Mouse (Mus musculus) gastrocnemius, adult 18-20 months (tissue): Measurements from ENCODE around the gene Il11. TPM values are rescaled to one million over a fixed set of nuclear protein-coding genes. Genes with fewer than 3 reads are reported as not detected.
A peak's percentile ranks its signal among the peaks of the same experiment; 100 is the strongest.
"Not testable (repeated sequence)": the region's sequence is repeated elsewhere in the genome, so short reads cannot be mapped to it uniquely, and the experiment has no call there.

ENCODE experiments used
- DNase-seq: peaks from one replicate; pipeline ENCODE4 v3.0.0; 2021; ENCODE audit warnings: low spot score
- long read RNA-seq, 2 experiments: library from polyadenylated mRNA; stranded (forward); transcript quantifications; one replicate each; pipeline ENCODE4 v2.0.0; 2021
- total RNA-seq, 2 experiments: library from RNA; stranded (reverse); gene quantifications; 2 replicates each; pipeline ENCODE4 v1.2.3; 2021

Gene Il11
- total RNA-seq = under 1 TPM in 1 of 2 experiments, not detected in 1; 0.14 TPM
- long read RNA-seq, experiment 1 = 0 reads
- long read RNA-seq, experiment 2 = 0 reads

GRCm38 (mm10) chr7:4782759-4783158 is at the start of gene Il11, which contains the start of gene Tmem190:
Il11 (minus strand) TSS chr7:4782859.
Tmem190 (plus strand) TSS chr7:4782937.
- DNase-seq = no peak

DNA sequence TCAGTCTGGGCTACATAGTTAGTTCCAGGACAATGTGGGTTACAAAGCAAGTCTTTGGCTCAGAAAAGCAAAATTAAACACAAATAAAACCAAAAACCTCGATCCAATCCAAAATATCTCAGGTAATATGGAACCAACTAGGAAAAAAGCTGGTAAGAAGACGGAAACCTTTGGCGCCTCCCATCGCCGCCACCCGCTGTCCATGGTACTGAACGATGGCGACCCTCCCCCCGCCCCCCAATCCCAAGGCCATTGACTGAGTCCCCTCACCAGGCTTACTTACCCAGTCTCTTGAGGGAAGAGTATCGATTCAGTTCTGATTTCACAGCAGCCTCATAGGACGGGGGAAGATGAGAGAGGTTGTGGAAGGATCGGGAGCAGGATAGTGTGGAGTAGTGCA is 47.8 kb upstream of the Il11 start:
- no peak for DNase-seq

DNA sequence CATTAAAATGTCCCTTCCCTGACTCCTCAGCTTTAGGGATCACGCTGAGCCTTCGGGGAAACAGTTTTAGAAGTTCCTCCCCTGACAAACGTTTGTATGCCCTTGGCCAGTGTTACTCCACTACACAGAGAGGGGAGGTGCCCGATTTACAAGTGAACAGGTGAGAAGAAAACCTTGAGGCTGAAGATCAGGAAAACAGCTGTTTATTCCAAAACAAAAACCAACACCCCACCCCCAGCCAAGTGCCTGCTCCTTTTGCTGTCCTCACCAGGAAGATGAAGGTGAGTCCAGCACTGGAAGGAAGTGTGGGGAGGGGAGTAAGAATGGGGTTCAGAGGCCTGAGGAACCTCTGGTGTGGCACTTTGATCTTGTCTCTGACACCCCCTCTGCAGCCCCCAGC is 42.7 kb upstream of the Il11 start:
- DNase-seq = no peak

DNA sequence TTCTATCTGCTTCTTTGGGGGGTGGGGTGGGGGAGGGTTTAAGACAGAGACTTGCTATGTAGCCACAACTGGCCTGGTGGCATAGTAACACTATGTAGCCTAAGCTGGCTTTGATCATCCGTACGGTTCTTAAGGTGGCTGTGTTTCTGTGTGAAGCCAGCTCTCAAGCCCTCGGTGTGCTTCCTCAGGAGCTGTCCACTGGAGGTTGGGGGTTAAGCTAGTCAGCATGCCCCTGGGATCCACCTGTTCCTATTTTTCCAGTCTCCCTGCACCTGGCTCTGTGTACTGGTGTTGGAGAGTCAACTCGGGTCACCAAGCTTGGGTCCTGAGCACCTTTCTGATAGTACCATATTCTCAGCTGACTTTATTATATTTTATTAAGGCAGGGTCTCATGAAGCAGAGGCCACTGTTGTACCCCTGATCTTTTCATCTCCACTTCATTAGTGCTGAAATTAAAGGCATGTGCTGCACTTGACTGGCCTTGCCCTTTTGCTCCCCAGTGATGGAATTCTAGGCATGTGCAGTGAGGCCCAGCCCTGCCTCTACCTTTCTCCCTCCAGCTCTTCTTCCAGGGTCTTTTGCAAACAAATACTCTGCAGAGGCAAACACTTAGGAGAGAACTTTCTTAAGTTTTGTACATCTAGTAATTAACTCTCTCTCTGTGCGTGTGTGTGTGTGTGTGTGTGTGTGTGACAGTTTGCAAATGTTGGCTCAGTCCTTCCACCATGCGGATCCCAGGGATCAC is 39.7 kb upstream of the Il11 start:
- DNase-seq = no peak

DNA sequence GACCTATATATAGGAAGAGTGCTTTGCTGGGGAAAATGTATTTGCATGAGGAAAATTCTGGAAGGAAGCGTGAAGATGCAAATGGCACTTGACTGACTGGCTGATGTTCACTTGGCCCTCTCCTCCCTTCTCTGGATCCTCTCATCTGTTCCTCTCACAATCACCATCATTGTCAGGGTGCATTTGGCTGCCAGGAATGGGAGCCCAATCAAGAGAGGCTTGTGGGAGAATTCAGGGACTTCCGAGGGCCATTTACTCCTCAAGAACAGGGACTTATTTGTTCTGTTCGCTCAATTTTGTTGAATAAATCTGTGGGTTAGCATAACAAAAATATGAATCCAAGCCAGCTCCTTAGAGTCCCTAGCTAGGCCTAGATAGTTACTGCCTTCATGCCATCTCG is 39.0 kb upstream of the Il11 start:
- DNase-seq = no peak

GRCm38 (mm10) chr7:4820925-4821324 is 38.3 kb upstream of the Il11 start:
- DNase-seq = not testable (repeated sequence)

- no peak for DNase-seq
Measured at GRCm38 (mm10) chr7:4816559-4816958, 33.9 kb upstream of the Il11 start.

- DNase-seq = no peak
Measured at GRCm38 (mm10) chr7:4813105-4813791, 30.6 kb upstream of the Il11 start.

DNA sequence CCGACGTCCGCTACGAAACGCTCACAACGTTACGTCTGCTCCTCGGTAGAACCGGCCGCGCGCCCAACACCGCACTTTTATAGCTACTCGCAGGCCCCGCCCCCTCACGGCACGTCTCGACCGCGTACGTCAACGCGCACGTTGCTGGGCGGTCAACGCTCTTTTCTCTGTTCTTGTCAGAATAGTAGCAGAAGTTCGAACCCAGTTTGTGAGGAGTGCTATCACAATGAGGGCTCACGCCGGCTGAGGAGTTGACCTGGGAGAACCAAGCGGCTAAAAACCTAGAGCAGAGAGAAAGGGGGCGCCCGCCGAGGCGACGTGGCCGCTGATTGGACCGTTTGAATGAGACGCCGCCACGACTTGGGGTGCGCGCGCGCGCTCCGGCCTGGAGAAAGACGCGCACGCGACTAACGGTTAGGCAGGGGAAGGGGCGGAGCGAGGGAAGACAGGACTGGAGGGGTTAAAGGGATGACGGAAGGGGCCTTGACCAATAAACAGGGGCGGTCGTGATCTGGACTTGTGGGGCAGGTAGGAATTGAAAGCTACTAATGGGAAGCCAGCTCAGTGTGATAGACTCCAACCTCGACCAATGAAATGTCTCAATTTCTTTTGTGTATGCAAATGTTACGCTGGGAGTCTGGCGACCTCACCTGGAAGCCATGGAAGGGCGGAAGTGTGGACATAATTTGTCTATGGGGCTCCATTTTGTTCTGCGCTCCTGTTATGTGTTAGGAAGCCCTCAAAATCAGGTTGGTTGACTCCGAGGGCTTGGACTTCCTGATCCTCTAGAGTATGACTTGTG is 29.8 kb upstream of the Il11 start, which contains the start of gene Ube2s:
Ube2s (minus strand) TSS at position 288 of the 802 bp plus-strand sequence.
- DNase-seq = peak; percentile 98

- no peak for DNase-seq
Measured at GRCm38 (mm10) chr7:4811842-4812302, 29.2 kb upstream of the Il11 start.

DNA sequence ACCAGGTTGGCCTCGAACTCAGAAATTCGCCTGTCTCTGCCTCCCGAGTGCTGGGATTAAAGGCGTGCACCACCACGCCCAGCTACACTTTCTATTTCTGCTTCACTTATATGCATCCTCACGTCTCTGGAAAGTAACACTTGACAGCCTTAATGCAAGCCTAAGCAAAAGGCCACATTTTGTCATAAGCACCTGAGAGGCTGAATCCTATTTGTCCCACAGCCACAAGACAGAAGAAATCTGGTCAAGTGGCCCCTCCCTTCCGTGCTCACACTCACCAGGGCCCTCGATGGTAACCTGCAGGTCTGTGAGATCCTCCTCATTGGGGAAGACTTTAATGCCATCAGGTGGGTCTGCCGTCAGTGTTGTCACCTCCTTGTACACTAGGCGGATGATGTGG is 28.5 kb upstream of the Il11 start:
- DNase-seq = not testable (repeated sequence)

DNA sequence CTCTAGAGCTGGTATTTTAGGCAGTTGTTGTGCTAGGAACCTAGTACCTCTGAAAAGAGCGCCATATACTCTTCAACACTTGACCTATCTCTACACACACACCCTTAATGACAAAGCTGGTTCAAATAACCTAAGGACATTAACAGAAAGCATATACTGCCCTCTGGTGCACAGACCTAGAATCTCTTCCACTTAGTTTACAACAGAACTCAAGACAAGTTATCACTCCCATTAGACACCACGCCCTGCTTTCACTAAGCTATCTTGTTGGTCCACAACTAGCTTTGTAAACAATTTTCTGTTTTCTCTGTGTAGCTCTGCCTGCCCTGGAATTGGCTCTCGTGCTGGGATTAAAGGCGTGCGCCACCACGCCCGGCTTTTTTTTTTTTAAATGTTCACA is 24.1 kb upstream of the Il11 start:
- peak; percentile 31 for DNase-seq

GRCm38 (mm10) chr7:4802247-4802646 is 19.6 kb upstream of the Il11 start:
- no peak for DNase-seq

- peak; percentile 15 for DNase-seq
Measured at GRCm38 (mm10) chr7:4795767-4796433, 13.2 kb upstream of the Il11 start.

- DNase-seq = no peak
Measured at GRCm38 (mm10) chr7:4794631-4795168, 12.0 kb upstream of the Il11 start.

DNA sequence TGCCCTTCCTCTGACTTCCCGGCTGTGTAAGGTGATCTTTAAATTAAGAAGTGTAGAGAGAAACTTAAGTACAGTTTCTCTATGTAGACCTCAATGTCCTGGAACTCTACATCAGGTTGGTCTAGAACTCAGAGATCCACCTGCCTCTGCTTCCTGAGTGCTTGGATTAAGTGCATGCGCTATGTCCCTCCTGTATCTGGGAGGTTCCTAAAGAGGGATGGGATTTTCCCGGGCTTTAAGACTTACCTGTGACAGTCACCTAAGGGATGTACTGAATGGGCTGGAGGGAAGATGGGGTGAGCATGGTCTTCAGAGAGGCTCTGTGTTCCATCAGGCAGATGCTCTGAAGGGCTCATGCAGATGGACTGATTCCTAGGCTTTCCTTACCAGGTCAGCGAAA is 11.0 kb upstream of the Il11 start:
- DNase-seq = no peak

DNA sequence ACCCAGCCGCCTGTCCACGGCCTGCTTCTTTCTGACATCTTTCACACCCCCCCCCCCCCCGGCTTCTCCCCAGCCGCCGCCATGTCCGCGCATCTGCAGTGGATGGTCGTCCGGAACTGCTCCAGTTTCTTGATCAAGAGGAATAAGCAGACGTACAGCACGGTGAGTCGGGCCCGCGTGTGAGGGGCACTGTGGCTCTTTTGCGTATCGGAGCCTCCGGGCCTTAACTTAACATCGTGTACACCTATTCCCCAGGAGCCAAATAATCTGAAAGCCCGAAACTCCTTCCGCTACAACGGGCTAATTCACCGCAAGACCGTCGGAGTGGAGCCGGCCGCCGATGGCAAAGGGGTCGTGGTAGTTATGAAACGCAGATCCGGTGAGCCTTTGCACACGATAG is 10.6 kb upstream of the Il11 start:
- not testable (repeated sequence) for DNase-seq

- peak; percentile 97 for DNase-seq
Measured at GRCm38 (mm10) chr7:4792278-4793212, 9.9 kb upstream of the Il11 start, which contains the start of gene Rpl28. Rpl28 (plus strand) TSS chr7:4792874.

GRCm38 (mm10) chr7:4789436-4789935 is 6.8 kb upstream of the Il11 start, which contains the start of gene Tmem238:
Tmem238 (minus strand) TSS chr7:4789656.
- peak; percentile 65 for DNase-seq
